Mouse (Mus musculus): ENCODE measurements around the gene Vat1l.
A peak's percentile ranks its signal among the peaks of the same experiment; 100 is the strongest.

The Vat1l gene

DNA sequence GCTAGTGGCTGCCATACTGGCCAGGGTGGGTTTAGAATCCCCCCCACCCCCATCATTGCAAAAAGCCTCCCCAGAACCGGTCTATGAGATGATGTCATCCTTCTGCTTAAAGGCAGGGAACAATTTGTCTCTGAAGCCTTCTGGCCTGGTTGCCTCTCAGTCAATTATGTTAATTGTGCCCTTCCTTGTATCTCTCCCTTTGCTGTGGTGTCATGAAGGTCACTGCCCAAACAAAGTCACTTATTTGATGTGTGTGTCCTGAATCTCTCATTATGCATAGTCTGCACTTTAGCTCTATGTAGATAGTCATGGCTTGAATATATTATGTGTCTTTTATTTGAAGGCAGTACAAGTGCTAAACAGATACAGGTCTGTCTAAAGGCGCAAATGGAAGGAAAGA lies 92.8 kb downstream of the Vat1l start:
- no peak for DNase-seq (ENCODE audit: low spot score)

DNA sequence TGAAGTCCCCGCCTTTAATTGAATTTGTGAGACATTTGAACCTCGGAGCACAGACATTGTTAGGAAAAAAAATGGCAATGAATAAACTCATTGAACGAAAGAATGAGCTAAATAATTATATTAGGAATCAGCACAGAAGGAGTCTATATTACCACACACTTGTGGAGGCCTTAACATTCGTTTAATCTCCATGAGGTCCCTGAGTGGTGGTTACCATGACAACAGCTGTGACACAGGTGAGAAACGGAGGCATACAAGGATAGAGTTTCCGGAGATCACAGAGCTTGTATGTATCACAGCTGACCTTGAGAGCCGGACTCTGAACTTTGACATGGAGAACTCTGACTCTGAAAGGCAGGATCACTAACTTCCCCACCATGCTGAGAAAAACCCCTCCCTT lies 94.7 kb downstream of the Vat1l start:
- no peak for DNase-seq (ENCODE audit: low spot score)

DNA sequence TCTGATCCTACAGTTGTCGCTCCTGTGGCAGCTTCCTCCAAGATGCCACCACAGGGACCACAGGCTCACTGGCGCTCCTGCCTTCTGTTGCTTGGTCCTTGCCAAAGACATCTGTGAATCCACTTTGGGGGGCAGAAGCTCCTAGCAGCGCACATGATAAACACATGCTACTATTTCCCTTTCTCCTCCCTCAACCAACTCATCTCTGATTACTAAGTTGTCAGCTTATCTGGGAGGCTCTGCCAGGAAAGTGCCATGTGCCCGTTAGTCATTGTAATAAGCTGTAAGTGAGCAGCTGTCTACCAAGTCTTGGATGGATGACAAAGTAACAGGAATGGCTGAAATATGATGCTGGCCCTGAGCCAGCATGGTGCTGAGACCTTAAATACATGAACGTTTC lies 100.9 kb downstream of the Vat1l start:
- DNase-seq (ENCODE audit: low spot score) = peak; percentile 9

GRCm38 (mm10) chr8:114314669-114315325 lies 109.4 kb downstream of the Vat1l start:
- no peak for DNase-seq (ENCODE audit: low spot score)

- no peak for DNase-seq (ENCODE audit: low spot score)
Measured at GRCm38 (mm10) chr8:114318161-114318560, 112.7 kb downstream of the Vat1l start.

- no peak for DNase-seq (ENCODE audit: low spot score)
Measured at GRCm38 (mm10) chr8:114322096-114322495, 116.7 kb downstream of the Vat1l start.

- DNase-seq (ENCODE audit: low spot score) = no peak
Measured at GRCm38 (mm10) chr8:114331928-114332327, 126.5 kb downstream of the Vat1l start.

DNA sequence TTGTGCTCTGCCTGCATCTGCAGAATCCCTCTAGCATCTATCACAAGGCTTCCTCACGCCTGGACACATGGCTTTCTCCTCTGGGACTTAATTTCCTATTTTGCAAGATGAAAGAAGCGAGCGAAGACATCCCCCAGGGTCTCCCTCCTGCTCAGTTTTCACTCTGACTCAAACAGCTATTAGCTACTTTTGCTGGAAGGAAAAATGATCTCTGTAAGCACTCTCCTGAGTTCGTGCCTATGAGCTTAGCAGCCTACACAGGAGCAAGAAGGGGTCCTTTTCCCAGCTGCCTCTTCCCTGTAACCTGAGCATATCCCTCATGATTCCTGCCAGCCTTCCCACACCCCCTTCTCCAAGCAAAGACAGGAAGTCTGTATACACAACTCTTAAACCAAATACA lies 127.5 kb downstream of the Vat1l start:
- no peak for DNase-seq (ENCODE audit: low spot score)

DNA sequence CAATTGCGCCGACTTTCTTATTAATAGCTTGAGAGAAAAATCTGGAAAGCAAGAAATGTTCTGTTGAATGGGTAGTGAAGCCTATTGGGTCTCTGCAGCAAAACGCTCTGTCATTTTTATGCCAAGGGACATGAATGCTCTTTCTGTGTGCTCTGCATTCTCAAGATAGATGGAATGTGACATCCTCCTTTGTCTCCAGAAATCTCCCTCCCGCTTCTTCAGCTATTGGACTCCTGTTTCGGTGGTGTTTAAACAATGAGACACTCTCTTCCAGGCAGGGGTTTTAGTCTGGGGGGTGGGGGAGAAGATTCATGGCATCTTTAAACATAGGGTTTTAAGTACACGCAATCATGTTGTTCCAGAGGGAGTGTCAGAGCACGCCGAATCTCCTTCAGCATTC lies 130.3 kb downstream of the Vat1l start:
- DNase-seq (ENCODE audit: low spot score) = no peak

DNA sequence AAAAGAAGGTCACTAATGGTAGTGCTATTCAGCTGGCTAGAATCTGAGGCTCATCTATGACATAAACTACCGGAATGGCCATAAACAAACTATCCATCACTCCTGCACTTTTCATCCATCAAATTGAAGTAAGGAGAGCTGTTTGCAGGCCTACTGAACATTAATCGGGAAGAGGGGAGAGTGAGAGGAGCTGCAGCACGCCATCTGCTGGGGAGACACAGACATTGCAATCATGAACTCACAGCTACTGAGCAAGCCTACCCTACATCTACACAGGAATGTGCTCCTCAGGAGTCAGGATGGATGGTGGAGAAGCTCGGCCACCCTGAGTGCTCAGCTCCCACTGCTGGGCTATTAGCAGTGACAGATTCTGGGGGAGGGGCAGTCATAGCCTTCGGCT lies 136.9 kb downstream of the Vat1l start:
- DNase-seq (ENCODE audit: low spot score) = no peak

DNA sequence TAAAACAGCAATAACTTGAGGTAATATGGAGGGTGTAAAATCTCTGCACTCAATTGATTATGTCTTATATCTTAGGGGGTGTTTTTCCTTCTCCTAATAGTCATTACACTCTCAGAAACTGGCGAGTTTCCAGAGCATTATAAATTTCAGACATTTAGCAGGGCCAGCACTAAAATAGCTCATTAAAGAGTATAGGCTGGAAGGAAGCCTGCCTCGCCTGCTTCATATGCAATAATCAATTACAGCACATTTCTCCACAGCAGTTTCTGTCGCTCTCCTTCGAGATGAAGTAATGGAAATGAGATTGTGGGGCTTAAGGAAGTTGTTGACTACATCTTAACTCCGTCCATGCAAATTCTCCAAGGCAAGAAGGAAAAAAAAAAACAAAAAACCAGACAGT lies 139.4 kb downstream of the Vat1l start:
- no peak for DNase-seq (ENCODE audit: low spot score)

DNA sequence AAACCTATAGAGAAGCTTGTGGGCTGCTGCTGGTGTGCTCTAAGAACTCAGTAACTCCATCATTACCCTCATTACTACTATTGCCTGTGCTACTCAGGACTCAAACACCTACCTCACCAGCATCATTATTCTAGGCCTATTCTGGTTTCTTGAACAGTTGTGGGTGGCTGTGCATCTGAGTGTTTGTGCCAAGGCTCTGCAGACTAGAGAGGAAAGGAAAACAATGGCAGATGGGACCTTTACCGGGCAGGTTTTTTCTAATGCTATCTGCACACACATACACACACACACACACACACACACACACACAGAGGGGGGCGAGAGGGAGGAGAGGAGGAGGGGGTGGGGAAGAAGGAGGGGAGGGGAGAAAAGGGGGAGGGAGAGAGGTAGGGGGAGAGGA lies 140.6 kb downstream of the Vat1l start:
- DNase-seq (ENCODE audit: low spot score) = no peak

DNA sequence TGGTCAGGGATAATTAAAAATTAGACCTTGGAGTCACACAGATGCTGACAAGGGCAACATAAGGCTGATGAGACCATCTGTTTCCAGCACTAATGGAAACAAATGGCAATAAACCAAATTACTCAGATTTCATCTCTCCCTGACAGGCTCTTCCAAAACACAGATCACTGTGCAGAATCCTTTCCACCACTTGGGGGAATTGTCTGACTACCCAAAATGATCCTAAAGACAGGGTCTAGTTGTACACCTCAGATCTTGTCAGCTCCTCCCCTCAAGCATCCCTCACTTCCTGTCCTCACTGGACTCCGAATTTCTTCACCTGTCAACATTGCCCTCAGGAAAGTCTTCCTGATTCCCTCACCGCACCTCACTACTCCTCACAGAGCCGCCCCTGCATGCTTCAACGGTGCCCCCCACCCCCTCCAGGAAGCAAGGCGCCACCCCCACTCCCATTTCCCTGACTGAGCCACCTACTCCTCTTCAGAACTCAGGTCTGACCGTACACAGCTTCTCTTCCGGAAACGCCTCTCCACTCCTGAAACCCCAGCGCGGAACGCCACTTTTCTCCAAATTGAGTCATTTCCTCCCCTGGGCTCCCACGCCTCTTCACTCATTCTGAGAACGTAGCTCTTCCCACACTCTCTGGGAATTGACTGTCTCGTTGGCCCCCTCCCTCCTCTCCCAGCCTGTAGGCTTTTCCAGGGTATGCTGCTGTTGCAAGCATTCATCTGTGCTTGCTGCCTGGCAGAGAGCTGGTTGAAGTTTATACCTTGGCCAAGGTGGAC lies 146.4 kb downstream of the Vat1l start:
- no peak for DNase-seq (ENCODE audit: low spot score)

GRCm38 (mm10) chr8:114360506-114360905 lies 155.1 kb downstream of the Vat1l start:
- DNase-seq (ENCODE audit: low spot score) = no peak

- no peak for DNase-seq (ENCODE audit: low spot score)
Measured at GRCm38 (mm10) chr8:114363167-114363566, 157.8 kb downstream of the Vat1l start.

GRCm38 (mm10) chr8:114363656-114364055 lies 158.2 kb downstream of the Vat1l start:
- no peak for DNase-seq (ENCODE audit: low spot score)

DNA sequence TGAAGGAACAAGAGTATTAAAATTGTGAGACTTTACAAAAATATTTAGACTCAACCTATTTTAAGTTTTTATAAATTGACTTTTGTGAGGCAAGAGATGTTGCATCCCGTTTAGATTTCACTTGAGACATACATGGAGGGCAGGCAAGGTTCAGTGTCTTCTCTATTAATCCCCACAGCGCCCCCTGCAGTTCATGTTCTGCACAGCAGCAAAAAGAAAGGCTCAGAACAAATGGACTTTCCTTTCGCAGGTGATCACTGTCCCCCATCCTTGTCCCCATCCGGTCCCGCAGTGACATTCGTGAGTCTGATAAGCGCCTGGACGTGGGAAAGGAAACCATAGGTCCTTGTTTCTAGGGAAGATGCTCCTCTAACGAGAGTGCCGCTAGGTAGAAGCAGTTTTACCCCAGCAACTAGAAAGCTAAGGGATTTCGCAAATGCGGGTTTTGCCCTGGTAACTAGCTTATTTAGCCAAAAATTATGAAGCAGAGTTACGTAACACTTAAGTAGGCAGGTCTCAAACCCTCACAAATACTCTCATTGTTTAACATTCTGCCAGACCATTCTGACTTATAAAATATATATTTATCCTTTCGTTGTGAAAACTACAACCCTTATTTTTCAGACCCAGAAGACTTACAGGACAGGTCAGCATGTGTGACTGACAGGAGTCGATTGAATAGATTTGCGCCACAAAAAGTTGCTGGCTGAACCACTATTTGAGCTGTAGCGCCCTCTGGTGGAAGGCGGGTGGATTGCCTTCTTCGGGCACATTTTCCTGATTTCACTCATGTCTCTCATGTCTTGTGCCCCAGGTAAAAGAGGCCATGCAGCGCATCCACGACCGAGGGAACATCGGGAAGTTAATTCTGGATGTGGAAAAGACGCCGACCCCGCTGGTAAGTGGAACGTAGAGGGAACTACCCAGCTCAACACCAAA lies 163.9 kb downstream of the Vat1l start:
- DNase-seq (ENCODE audit: low spot score) = peak; percentile 76

DNA sequence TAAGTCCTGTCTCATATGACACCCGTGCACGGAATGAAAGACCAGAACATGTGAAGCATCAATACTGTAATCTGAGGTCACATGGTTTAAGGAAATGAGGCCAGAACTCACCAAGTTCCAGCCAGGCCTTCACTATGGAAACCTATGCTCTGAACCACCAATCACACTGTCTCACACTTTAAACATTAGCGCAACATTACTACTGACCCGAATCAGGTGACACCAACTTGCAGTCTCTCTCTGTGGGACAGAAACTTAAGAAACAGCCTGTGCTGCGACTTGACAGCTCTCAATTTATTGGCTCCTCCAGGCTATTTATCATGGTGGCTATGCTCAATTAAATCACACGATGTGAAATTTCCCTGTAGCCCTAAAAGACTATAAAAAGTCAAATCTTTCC lies 169.0 kb downstream of the Vat1l start:
- DNase-seq (ENCODE audit: low spot score) = no peak

DNA sequence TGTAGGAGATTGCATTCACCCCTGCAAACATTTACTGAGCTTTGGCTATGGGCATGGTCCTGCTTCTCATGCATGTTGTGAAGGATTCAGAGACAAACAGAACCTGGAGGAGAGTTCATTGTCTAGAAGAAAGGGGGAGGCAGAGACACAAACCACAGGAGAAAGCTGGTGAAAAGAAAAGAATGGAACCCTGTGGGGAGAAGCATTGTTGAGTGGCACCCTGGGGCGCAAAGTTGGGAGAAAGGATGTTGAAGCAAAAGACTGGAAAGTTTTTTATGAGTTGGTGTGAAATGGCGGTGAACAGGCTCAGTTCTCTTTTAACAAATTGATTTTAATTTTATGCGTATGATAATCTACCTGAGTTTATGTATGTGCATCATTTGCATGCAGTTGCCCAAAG lies 178.8 kb downstream of the Vat1l start:
- DNase-seq (ENCODE audit: low spot score) = no peak

GRCm38 (mm10) chr8:114387494-114387893 lies 182.1 kb downstream of the Vat1l start:
- no peak for DNase-seq (ENCODE audit: low spot score)

DNA sequence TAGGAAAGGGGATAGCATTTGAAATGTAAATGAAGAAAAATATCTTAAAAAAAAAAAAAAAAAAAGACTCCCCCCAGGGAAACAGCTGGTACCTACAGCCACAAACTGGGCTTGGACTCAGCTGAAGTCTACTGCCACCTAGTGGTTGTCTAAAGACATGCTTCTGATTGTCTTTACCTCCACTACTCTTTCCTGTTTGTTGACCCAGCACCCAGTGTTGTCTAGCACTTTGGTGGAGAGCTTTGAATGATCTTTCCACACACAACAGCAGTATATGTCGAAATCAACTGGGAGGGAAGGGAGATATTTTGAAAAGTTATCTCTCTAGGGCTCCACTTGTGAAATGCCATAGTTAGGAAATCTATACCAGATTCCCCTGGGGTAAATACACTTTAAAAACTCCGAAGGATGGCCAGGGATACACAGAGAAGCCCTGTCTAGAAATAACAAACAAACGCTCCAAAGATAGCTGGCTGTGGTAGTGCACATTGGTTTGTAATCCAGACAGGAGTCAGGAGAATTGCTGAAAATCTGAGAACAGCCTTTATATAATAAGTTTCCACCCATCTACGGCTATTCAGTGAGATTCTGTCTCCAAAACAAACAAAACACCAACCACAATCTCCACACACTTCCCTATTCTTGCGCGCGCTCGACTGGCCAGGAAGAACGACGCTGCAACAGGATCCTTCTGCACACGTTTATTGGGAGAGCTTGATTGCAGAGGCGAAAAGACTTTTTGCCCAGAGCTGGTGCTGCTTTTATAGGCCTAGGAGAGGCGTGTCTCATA lies 185.2 kb downstream of the Vat1l start:
- DNase-seq (ENCODE audit: low spot score) = peak; percentile 29

DNA sequence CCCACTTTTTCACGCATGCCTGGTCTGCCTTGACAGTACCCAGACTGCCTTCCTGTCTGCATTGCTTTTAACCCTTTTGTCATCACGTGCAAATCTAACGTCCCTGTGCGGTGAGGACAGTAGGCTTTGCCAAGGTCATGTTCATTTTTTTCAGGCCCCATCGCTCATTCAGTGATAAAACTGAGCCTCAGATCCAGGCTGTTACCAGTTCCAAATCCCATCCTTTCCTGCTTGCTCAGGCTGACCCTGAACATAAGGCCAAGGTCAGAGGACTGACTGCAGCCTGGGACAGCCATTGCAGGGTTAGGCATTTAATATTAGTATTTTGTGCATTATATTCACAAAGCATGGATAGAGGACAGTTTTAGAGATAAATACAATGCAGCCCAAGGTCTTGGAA lies 192.9 kb downstream of the Vat1l start:
- DNase-seq (ENCODE audit: low spot score) = no peak
